Mouse (Mus musculus) A20 (cell line): Measurements from ENCODE around the gene Josd2.

Experiments
- DNase-seq: peaks from one replicate; pipeline ENCODE4 v3.0.0-alpha.2; 2011; ENCODE audit warnings: low read depth, low spot score

Josd2 gene

DNA sequence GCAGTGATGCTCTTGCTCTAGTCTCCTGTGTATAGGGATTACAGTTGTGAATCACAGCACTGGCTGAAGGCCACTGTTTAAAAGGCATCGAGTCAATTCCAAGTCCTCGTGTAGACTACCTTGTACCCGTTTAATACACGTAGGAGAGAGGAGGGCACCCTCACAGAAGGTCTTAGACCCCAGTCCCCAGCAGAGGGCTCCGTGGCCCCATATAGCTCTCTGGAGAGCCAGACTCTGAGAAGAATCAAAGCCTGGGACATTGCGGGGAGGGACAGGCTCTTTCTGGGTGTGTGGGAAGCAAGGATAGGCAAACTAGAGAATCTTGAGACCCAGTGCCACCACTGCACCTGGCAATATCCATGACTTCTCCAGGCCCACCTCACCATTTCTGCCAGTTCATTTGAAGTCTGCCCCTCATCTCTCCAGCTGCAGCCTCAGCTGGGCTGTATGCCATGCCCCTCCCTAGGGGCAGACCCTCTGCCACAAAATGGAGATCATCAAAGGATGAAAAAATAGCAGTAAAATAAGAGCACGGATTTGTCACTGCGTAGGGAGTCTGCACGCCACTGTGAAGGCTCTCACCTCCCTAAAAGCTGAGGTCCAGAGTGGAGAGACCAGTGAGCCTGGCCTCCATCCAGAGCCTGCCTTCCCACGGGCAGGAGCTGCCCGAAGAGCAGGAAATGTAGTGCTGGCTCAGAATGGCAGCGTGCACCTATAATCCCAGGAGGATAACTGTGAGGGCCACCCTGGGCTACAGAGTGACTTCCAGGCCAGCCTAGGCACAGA is 21.5 kb upstream of the Josd2 start:
- no peak for DNase-seq

DNA sequence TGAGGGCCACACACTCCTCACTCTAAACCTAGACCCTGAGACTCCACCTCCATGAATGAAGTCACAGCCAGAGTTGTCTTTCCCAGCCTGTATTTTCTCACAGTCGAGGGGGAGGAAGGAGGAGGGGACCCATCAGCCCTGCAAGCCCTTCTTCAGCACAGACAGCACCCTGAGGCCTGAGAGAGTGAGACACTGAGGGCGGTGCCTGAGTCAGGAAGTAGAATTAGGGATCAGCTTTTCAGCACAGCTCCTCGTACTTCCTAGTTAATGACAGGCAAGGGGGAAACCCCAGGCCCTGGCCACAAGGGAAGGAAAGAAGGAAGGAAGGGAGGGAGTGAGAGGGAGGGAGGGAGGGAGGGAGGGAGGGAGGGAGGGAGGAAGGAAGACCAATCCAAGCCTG is 14.5 kb upstream of the Josd2 start:
- DNase-seq: no peak

DNA sequence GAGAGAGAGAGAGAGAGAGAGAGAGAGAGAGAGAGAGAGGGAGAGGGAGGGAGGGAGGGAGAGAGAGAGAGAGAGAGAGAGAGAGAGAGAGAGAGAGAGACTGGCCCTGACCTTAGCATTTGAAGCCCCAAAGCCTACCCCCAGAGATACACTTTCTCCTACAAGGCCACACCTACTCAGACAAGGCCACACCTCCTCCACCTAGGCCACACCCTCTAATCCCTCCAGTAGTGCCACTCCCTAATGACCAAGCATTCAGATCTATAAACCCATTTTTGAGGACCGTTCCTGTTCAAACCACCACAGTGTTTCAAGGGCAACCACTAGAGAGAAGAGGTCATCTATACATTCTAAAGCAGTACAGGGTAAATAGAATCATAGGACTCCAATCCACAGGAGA is 11.5 kb upstream of the Josd2 start:
- no peak for DNase-seq

DNA sequence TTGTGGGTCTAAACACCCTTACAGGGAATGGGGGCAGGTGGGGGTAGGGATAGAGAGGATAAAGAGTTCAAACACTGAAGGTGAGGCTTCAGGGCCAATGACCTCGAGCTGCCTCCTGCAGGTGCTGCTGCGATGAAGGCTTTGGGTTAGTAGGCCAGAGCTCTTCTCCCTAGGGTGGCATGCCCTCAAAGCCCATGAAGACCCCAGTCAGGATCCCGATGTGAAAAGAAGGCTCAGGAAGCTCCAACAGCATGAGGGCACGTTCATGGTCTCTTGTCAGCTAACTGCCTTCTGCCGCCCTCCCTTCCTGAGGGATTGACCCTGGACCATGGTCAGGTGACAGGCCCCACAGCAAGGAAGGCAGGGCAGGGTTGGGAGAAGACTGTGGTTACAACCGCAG is 7.7 kb upstream of the Josd2 start:
- no peak for DNase-seq

DNA sequence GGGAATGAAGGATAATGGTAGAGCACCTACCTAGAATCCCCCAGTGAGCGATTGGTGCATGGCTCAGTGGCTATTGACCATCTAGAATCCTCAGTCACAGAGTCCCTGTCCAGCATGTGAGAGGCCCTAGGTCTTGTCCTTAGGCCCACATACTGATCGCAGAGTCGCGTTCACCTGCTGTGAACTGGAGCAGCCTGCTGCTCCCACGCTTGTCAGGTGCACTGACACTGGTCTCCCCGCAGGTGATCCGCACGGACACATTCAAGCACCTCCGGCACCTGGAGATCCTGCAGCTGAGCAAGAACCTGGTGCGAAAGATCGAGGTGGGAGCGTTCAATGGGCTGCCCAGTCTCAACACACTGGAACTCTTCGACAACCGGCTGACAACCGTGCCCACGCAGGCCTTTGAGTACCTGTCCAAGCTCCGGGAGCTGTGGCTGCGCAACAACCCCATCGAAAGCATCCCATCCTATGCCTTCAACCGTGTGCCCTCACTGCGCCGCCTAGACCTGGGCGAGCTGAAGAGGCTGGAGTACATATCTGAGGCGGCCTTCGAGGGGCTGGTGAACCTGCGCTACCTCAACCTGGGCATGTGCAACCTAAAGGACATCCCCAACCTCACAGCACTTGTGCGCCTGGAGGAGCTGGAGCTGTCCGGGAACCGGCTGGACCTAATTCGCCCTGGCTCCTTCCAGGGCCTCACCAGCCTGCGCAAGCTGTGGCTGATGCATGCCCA is 6.8 kb upstream of the Josd2 start:
- DNase-seq: no peak

DNA sequence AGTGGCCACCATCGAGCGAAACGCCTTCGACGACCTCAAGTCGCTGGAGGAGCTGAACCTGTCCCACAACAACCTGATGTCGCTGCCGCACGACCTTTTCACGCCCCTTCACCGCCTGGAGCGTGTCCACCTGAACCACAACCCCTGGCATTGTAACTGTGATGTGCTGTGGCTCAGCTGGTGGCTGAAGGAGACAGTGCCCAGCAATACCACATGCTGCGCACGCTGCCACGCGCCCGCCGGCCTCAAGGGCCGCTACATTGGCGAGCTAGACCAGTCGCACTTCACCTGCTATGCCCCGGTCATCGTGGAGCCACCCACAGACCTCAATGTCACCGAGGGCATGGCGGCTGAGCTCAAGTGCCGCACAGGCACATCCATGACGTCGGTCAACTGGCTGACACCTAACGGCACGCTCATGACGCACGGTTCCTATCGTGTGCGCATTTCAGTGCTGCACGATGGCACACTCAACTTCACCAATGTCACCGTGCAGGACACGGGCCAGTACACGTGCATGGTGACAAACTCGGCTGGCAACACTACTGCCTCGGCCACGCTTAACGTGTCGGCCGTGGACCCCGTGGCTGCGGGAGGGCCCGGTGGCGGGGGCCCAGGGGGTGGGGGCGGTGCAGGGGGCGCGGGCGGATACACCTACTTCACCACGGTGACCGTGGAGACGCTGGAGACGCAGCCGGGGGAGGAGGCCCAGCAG is 6.1 kb upstream of the Josd2 start:
- no peak for DNase-seq

DNA sequence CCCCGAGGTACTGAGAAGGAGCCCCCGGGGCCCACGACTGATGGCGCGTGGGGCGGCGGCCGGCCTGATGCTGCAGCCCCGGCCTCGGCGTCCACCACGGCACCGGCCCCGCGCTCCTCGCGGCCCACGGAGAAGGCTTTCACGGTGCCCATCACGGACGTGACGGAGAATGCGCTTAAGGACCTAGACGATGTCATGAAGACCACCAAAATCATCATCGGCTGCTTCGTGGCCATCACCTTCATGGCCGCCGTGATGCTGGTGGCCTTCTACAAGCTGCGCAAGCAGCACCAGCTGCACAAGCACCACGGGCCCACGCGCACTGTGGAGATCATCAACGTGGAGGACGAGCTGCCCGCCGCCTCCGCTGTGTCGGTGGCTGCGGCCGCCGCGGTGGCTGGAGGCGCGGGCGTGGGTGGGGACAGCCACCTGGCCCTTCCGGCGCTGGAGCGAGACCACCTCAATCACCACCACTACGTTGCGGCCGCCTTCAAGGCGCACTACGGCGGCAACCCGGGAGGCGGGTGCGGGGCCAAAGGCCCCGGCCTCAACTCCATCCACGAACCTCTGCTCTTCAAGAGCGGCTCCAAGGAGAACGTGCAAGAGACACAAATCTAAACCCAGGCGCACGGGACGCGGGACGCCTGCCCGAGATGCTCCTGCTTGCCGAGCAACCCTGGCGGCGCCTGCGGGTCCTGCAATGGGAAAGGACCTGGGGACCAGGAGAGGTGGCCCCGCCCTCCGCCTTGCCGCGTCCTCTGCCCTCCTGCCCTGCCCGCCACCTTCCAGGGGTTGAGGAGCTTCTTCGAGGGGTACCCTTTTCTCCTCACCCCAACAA is 5.3 kb upstream of the Josd2 start:
- no peak for DNase-seq

DNA sequence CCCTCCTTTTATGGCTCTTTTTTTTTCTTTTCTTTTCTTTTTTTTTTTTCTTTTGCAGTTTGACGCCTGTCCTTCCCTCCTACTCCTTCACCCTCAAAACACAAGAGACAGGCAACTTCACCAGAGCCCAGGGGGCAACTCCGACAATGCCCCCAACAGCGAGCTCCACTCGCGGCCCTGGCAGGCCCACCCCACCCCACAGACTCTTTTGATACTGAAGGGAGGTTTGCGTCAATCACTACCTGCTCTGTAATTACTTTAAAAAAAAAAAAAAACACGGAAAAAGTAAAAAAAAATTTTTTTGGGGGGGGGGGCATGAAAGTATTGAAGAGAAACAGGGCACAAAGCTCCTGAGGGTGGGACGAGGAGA is 4.7 kb upstream of the Josd2 start:
- no peak for DNase-seq

DNA sequence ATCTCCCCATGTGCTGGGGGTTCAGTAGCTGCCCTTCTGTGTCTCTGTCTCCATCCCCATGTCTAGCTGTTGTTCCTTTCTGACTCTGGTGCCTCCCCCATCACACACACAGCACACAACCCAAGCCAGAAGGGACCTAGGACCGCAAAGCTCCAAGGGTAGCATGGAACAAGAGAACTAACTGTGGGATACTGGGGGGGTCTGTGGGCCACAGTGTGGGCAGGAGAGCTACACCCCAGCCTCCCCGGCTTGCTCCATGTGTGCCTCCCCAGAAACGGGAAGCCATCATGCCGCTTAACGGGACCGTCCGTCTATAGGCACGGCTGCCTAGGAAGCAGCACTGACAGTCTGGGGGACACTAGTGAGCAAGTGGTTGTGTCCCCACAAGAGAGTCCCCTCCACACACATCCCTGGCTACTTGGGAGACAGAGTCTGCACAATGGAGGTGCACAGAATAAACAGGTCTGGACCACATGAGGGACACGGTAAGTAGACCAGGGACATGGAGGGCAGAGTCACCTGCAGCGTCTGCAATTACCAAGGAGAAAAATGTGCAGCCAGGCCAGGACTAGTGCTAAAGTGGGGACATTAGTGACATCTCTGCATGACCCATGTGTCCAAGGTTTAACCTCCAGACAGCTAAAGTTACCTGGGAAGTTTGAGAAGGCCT is 4.1 kb upstream of the Josd2 start:
- DNase-seq: no peak

DNA sequence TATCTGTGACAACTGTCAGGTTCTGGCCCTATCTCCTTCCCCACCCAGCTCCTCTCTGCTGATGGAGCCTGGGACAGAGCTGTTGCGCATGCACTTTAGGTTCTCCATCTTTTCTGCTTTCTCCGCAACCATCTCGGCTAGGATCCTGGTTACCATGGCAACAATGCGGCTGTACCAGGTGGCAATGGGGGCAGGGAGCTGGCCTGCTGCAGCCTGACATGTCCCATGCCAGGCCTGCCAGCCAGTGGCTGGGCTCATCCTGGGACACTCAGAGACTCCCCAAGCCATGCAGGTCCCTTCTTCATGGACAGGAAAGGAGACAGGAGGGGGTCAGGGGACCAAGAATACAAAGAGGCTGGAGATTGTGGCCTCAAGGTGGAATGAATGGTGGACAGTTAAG is 3.3 kb upstream of the Josd2 start:
- no peak for DNase-seq

DNA sequence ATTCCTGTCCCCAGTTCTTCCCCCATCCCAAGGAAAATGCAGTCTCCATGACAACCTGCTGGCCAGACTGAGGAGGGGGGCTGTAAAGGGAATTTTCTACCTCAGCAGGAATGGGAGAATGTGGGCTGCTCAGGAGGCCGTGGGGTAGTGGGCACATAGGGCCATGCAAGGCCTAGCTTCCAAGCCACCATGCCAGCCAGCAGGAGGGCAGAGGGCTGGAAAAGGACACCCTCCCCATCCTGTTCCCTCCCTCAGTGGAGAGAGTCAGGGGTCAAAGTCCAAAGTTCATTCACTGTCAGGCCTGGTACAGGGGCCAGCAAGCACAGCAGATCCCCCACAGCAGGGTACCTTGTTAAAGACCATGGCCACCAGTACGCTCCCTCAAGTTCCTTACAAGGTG is 2.7 kb upstream of the Josd2 start, which contains the start of gene Aspdh:
Aspdh (plus strand) TSS at position 281 of the 400 bp plus-strand sequence.
- no peak for DNase-seq

DNA sequence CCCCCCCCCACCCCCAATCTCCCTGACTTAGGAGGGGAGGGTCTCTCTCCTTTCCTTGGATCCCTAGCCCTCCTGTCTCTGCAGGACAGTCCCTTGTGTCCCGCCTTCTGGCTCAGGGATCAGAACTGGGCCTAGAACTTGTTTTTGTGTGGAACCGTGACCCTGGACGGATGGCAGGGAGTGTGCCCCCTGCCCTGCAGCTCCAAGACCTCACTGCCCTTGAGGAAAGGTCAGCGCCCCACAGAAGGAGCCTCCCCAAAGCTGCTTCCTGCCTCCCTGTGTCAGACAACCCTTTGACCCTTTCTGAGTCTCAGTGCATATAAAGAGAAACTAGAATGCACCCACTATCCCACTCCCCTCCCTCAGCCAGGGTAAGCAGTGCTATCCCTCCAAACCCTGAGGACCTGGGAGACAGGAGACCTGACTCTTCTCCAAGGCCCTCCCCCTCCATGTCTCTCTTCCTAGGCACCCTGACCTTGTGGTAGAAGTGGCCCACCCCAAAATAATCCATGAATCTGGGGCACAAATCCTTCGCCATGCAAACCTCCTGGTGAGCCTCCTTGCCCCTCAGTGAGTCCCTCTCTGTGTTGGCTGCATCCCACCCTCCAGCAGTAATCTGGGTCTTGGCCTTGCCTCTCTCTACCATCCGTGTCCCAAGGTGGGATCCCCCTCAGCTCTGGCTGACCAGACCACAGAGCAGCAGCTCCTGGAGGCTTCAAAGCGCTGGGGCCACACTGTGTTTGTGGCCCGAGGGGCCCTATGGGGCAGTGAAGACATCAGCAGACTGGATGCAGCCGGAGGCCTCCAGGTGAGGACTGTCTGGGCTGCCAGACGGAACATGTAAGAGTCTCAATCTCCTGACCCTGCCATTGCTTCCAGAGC is 1.5 kb upstream of the Josd2 start:
- no peak for DNase-seq

DNA sequence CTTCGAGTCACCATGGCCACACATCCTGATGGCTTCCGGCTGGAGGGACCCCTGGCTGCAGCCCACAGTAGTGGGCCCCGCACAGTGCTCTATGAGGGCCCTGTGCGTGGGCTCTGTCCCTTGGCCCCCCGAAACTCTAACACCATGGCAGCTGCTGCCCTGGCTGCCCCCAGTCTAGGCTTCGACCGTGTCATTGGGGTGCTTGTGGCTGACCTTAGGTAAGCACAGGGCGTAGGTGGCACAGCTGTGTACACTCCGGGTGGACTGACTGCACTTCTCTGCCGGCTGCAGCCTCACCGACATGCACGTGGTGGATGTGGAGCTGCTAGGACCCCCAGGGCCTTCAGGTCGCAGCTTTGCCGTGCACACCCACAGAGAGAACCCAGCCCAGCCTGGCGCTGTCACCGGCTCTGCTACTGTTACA is 880 bp upstream of the Josd2 start:
- no peak for DNase-seq

DNA sequence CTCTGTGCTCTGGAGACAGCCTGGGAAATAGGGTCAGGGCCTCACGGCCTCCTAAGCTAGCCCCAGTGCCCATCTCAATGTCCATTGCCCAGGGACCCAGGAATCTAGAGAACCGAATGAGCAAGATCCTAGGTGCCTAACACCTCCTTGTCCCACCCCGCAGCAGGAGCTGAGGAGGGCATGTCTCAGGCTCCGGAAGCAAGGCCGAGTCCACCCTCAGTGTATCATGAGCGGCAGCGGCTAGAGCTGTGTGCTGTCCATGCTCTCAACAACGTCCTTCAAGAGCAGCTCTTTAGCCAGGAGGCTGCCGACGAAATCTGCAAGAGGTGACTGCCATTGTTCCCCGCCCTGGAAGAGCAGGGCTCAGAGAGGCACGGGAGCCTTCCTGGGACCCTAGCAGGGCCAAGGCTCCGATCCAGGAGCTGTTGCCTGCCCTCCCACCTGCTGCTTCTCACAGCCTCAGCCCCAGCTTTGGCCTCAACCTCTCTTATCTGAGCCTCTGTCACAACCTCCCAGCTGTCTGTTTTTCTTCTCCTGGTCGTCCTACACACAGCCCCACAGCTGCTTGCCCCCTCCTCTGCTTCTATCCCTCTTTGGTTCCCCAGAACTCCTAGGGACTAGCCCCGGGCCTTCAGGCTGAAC is 985 bp downstream of the Josd2 start:
- DNase-seq: no peak

DNA sequence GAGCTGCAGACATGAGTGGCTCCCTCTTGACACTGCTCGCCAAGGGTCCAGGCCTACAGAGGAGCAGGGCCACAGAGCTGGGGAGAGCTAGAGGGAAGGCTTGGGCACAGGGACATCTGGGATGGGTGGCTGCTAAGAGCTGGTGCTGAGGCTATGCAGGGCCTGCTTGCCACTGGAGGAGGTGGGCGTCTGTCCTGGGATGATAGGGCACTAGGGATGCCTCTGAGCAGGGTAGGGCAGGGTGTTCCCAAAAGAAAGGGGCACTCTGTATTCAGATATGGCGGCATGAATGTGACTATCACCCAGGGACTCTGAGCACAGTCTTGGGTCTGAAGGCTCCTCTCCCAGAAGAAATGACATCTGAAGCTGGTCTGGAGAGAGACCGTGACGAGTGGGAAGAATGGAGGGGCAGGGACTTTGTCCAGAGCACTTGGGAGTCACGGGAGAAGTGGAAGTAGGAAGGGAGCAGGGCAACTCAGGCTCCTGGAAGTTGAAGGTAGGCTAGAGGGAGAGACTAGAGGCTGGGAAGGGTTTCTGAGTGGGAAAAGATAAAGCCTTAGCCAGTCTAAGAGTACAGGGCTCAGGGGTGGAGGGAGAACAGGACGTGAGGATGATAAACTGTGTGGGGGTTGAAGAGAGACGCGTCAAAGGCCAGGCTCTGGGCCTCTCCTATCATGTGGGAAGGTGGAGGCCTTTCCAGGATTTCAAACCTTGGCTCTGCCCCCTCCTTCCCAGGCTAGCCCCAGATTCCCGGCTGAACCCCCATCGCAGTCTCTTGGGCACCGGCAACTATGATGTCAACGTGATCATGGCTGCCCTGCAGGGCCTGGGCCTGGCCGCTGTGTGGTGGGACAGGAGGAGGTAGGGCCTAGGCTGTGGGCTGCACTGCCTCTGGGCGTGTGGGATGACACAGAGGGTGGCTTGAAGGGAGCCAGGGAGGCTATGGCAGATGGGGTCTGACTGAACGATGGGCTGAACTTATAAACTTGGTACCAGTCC is 2.2 kb downstream of the Josd2 start:
- DNase-seq: no peak

DNA sequence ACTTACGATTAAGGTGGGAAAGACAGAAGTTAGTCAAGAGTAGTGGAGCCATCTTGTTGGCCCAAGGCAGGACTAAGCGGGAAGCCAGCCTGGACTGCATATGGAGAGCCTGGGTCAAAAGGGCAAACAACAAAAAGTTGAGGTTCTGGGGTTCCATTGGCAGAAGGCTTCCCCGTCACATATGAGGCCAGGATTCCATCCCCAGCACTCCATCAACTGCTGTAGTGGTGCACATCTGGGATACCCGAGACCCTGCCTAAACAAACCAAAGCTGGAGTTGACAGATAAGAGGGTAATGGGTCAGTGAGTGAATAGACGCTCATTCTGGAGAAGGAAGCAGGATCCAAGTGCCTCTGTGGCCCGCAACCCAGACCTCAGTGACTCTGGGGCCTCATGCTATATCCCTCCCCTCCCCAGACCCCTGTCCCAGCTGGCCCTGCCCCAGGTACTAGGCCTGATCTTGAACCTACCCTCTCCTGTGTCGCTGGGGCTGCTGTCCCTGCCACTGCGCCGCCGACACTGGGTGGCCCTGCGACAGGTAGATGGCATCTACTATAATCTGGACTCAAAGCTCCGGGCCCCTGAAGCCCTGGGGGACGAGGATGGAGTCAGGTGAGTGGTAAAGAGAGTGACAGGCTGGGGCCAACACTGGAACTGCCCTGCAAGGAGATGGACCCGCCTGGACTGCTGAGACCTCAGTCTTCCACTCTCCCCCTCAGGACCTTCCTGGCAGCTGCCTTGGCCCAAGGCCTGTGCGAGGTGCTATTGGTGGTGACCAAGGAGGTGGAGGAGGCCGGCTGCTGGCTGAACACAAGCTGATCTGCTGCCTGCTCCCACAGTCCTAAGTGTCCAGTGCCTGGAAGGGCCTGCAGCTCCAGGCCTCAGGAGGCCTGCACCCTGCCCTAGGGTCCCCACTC is 3.2 kb downstream of the Josd2 start:
- no peak for DNase-seq

DNA sequence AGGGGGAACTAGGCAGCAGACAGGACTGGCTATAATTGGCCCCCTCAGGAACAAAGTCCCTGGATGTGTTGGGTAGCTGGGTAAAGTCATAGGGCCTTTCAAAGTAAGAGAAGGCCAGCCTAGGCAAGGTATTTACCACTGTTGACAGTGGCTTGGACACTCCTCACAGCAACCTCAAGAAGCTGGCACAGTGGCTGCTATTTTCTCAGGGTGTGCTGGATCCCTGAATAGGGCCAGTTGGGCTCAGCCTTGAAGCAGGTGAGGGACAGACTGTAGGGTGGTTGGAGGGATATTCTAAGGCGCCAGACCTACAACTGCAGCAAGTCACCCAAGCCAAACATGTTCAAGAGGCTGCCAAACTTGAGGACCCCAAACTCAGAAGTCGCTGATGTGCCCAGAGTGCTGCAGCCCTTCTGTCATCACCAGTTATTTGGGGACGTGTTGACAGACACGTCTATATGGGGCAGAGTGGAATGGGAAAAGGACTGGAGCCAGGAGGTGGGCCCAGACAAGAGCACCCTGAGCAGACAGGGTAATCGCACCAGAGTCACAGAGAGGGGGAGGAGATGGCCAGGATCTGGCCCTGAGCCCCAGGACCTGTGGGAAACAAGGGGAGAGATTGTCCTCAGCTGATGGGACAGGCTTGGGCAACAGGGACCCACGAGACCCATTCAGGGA is 4.2 kb downstream of the Josd2 start:
- DNase-seq: no peak
